Mouse (Mus musculus) stomach, embryonic 16.5 days (tissue): Measurements from ENCODE around the gene Bmi1. TPM values are rescaled to one million over a fixed set of nuclear protein-coding genes. Genes with fewer than 3 reads are reported as not detected.

Experiments
- ATAC-seq: fragments of 200-750 bp; cut with Nextera tagmentation; 2 replicates; pipeline ENCODE4 v1.8.0; 2017; ENCODE audit warnings: moderate number of reproducible peaks, moderate TSS enrichment; ENCODE audit not compliant: insufficient read depth, low FRiP score
- H3K27ac ChIP-seq: fragments of 300-500 bp; sonication (generic); 2 replicates; pipeline ENCODE4 v1.5.1; 2014; ENCODE audit warnings: low read length
- H3K27me3 ChIP-seq: fragments of 300-500 bp; sonication (generic); 2 replicates; pipeline ENCODE4 v1.6.1; 2014; ENCODE audit warnings: low read length, control low read depth, mixed read lengths; ENCODE audit not compliant: control insufficient read depth, insufficient read depth
- H3K36me3 ChIP-seq: fragments of 300-500 bp; sonication (generic); 2 replicates; pipeline ENCODE4 v1.6.1; 2014; ENCODE audit warnings: low read length; ENCODE audit not compliant: control insufficient read depth, insufficient read depth
- H3K4me1 ChIP-seq: fragments of 300-500 bp; sonication (generic); 2 replicates; pipeline ENCODE4 v1.6.1; 2014; ENCODE audit warnings: low read length, control low read depth, mixed read lengths; ENCODE audit not compliant: control insufficient read depth, insufficient read depth
- H3K4me2 ChIP-seq: fragments of 300-500 bp; sonication (generic); 2 replicates; pipeline ENCODE4 v1.6.1; 2014; ENCODE audit warnings: low read depth, low read length, mixed read lengths
- H3K4me3 ChIP-seq: fragments of 300-500 bp; sonication (generic); replicated peaks from 2 replicates; pipeline ENCODE4 v1.5.1; 2014; ENCODE audit warnings: mild to moderate bottlenecking, low read length
- H3K9ac ChIP-seq: fragments of 300-500 bp; sonication (generic); 2 replicates; pipeline ENCODE4 v1.6.1; 2014; ENCODE audit warnings: low read length
- H3K9me3 ChIP-seq: fragments of 300-500 bp; sonication (generic); replicated peaks from 2 replicates; pipeline ENCODE4 v1.6.1; 2016; ENCODE audit warnings: low read length, control low read depth; ENCODE audit not compliant: control insufficient read depth
- WGBS: fragments of 180-500 bp; shearing (Covaris S2); extraction: QIAGEN DNeasy Blood & Tissue Kit; methylation state at CpG from one replicate; pipeline ENCODE4 v1.1.7; 2014; 5-methylcytosine and 5-hydroxymethylcytosine counted together
- polyA plus RNA-seq: library from polyadenylated mRNA; unstranded; fragments of >200 nt; fragmentation: Nextera tagmentation; extraction: Ambion mirVana; gene quantifications from 2 replicates; pipeline ENCODE4 v1.2.1, GENCODE M21; 2015

Gene Bmi1
- polyA plus RNA-seq, 1 experiment from 2014 or later: 18.1 TPM

DNA sequence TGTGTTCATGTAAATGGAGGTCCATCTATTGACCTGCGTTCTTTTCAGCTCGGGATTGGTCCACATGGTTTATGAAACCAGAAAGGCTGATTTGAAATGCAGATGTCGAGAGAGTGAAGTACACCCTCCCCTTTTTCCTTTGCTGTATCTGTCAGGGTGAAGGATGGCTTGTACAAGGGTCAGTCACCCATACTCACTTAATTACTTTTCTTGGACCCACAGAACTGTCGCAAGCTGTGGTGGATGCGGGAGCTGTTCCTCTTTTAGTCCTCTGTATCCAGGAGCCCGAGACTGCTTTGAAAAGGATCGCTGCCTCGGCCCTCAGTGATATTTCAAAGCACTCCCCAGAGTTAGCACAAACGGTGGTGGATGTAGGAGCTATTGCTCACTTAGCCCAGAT, 54.9 kb downstream of the Bmi1 start:
- Histone ChIP-seq H3K4me2 (no peak overlapping the region), H3K27me3 (no peaks in the 10 kb centered on the region), H3K4me3 (no peak overlapping the region), H3K9me3 (no peaks in the 10 kb centered on the region), H3K9ac (no peak overlapping the region), H3K36me3 (no peaks in the 10 kb centered on the region), H3K27ac (no peak overlapping the region), H3K4me1 (no peaks in the 10 kb centered on the region)
- no peak for ATAC-seq
- 38% methylated on average over 9 of the region's 9 CpGs for WGBS

DNA sequence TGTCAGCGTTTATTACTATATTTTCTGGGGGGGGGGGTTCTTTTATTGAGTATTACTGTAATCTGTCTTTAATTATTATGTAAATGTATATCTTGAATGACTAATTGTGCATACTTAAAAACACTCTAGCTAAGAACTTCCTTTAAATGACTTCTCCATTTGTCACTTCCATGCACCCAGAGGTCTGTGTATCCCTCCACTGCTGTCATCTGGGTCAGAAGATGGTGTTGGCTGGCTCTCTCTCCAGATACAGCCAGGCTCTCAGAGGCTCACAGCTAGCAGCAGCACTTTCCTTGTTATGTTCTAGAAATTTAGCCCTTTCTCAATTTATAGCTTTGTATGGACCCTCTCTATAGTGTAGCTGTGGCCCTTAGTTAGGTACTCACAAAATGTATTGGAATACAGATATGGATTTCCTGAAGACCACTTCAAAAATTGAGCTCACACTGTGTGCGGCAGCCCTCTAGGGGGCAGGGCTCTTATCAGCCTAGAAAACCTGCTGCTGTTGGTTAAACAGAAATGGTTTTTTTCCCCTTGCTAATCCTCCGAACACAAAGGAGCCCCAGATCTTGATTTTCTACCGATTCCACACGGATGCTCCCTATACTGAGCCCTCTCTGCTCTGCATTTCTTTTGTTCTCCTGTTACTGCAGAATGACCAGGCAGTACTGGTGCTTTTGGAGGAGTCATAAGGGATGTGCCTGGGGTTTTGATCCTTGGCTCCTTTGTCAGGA, 57.7 kb downstream of the Bmi1 start:
- no peak overlapping the region for H3K9ac ChIP-seq
- H3K4me3 ChIP-seq: no peak overlapping the region
- no peaks in the 10 kb centered on the region for H3K4me1 ChIP-seq
- H3K27ac ChIP-seq: no peak overlapping the region
- no peaks in the 10 kb centered on the region for H3K36me3 ChIP-seq
- H3K9me3 ChIP-seq: no peaks in the 10 kb centered on the region
- 43% methylated on average over 5 of the region's 5 CpGs for WGBS
- no peaks in the 10 kb centered on the region for H3K27me3 ChIP-seq
- no peak overlapping the region for H3K4me2 ChIP-seq
- no peak for ATAC-seq

Other genes starting within 250 kb of the Bmi1 start
- 190 and 214 TPM in 2 replicates for gene Commd3, start 4.6 kb upstream of the Bmi1 start, polyA plus RNA-seq
- gene Spag6, start 17.0 kb downstream of the Bmi1 start, polyA plus RNA-seq: 0.09 TPM in 1 of 2 replicates, not detected in the other